Mouse (Mus musculus): Measurements from ENCODE around the gene St6gal1. TPM values are rescaled to one million over a fixed set of nuclear protein-coding genes. Genes with fewer than 3 reads are reported as not detected.

Gene St6gal1
- total RNA-seq, 1 experiment: 7.2 TPM

GRCm38 (mm10) chr16:23291521-23291920 lies 67.0 kb downstream of the St6gal1 start:
- in situ Hi-C loops (cut with MboI; ENCODE audit: low sequenced_read_pairs in 2 of 2, unreplicated experiment in 2 of 2): no loop called here
- Histone ChIP-seq H3K9me3 (ENCODE audit: control insufficient read depth, insufficient read depth, low read depth, low read length) (no peaks in the 10 kb centered on the region), H3K27ac (ENCODE audit: insufficient read depth, low read depth, low read length, poor library complexity, severe bottlenecking) (no peak overlapping the region), H3K9ac (ENCODE audit: insufficient read depth, low read depth, low read length, poor library complexity, severe bottlenecking) (no peak overlapping the region), H3K4me3 (ENCODE audit: insufficient read depth in 1 of 2, low read depth in 1 of 2, low read length in 2 of 2, poor library complexity in 1 of 2, severe bottlenecking in 1 of 2) (no peak overlapping the region), H3K36me3 (ENCODE audit: control insufficient read depth, insufficient read depth, low read length, poor library complexity, severe bottlenecking) (no peaks in the 10 kb centered on the region), H3K4me1 (ENCODE audit: control insufficient read depth in 2 of 2, insufficient read depth in 2 of 2, low read length in 2 of 2, poor library complexity in 1 of 2) (peaks cover 0 to 4% of the 10 kb centered on the region in 2 experiments; a peak in 1 of 4 replicates)
- DNase-seq (ENCODE audit: low read depth, low spot score): no peak
- TF ChIP-seq ZNF384 (IDR thresholded peaks at IDR 0.05; ENCODE audit: low read depth, low read length) (no peak), ZC3H11A (IDR thresholded peaks at IDR 0.05; ENCODE audit: borderline replicate concordance, low read depth, low read length) (no peak), CHD2 (IDR thresholded peaks at IDR 0.05; ENCODE audit: low read depth, low read length) (no peak), HCFC1 (IDR thresholded peaks at IDR 0.05; ENCODE audit: borderline replicate concordance, insufficient read depth, low read length) (no peak), MAFK (IDR thresholded peaks at IDR 0.05; ENCODE audit: insufficient read depth, low read depth, low read length) (no peak)

- no peak for DNase-seq (ENCODE audit: low read depth, low spot score)
- Histone ChIP-seq H3K36me3 (ENCODE audit: control insufficient read depth, insufficient read depth, low read length, poor library complexity, severe bottlenecking) (no peaks in the 10 kb centered on the region), H3K4me1 (ENCODE audit: control insufficient read depth in 2 of 2, insufficient read depth in 2 of 2, low read length in 2 of 2, poor library complexity in 1 of 2) (no peaks in the 10 kb centered on the region), H3K27ac (ENCODE audit: insufficient read depth, low read depth, low read length, poor library complexity, severe bottlenecking) (no peak overlapping the region), H3K9me3 (ENCODE audit: control insufficient read depth, insufficient read depth, low read depth, low read length) (no peaks in the 10 kb centered on the region), H3K4me3 (ENCODE audit: insufficient read depth in 1 of 2, low read depth in 1 of 2, low read length in 2 of 2, poor library complexity in 1 of 2, severe bottlenecking in 1 of 2) (no peak overlapping the region), H3K9ac (ENCODE audit: insufficient read depth, low read depth, low read length, poor library complexity, severe bottlenecking) (no peak overlapping the region)
- no peak for TF ChIP-seq HCFC1 (IDR thresholded peaks at IDR 0.05; ENCODE audit: borderline replicate concordance, insufficient read depth, low read length)
- no peak for TF ChIP-seq CHD2 (IDR thresholded peaks at IDR 0.05; ENCODE audit: low read depth, low read length)
- no peak for TF ChIP-seq ZC3H11A (IDR thresholded peaks at IDR 0.05; ENCODE audit: borderline replicate concordance, low read depth, low read length)
- TF ChIP-seq ZNF384 (IDR thresholded peaks at IDR 0.05; ENCODE audit: low read depth, low read length): no peak
- in situ Hi-C loops (cut with MboI; ENCODE audit: low sequenced_read_pairs in 2 of 2, unreplicated experiment in 2 of 2): no loop called here
Measured at GRCm38 (mm10) chr16:23294236-23294635, 69.7 kb downstream of the St6gal1 start.

- no peaks in the 10 kb centered on the region for H3K4me1 ChIP-seq (ENCODE audit: control insufficient read depth in 2 of 2, insufficient read depth in 2 of 2, low read length in 2 of 2, poor library complexity in 1 of 2)
- in situ Hi-C loops (cut with MboI; ENCODE audit: low sequenced_read_pairs in 2 of 2, unreplicated experiment in 2 of 2): no loop called here
- no peaks in the 10 kb centered on the region for H3K9me3 ChIP-seq (ENCODE audit: control insufficient read depth, insufficient read depth, low read depth, low read length)
- no peak overlapping the region for H3K27ac ChIP-seq (ENCODE audit: insufficient read depth, low read depth, low read length, poor library complexity, severe bottlenecking)
- H3K4me3 ChIP-seq (ENCODE audit: insufficient read depth in 1 of 2, low read depth in 1 of 2, low read length in 2 of 2, poor library complexity in 1 of 2, severe bottlenecking in 1 of 2): no peak overlapping the region
- no peaks in the 10 kb centered on the region for H3K36me3 ChIP-seq (ENCODE audit: control insufficient read depth, insufficient read depth, low read length, poor library complexity, severe bottlenecking)
- no peak for DNase-seq (ENCODE audit: low read depth, low spot score)
- no peak for TF ChIP-seq MAFK (IDR thresholded peaks at IDR 0.05; ENCODE audit: insufficient read depth, low read depth, low read length)
- TF ChIP-seq HCFC1 (IDR thresholded peaks at IDR 0.05; ENCODE audit: borderline replicate concordance, insufficient read depth, low read length): no peak
- TF ChIP-seq ZC3H11A (IDR thresholded peaks at IDR 0.05; ENCODE audit: borderline replicate concordance, low read depth, low read length): no peak
- TF ChIP-seq ZNF384 (IDR thresholded peaks at IDR 0.05; ENCODE audit: low read depth, low read length): no peak
- no peak for TF ChIP-seq CHD2 (IDR thresholded peaks at IDR 0.05; ENCODE audit: low read depth, low read length)
- no peak overlapping the region for H3K9ac ChIP-seq (ENCODE audit: insufficient read depth, low read depth, low read length, poor library complexity, severe bottlenecking)
Measured at GRCm38 (mm10) chr16:23294747-23295146, 70.2 kb downstream of the St6gal1 start.

- DNase-seq (ENCODE audit: low read depth, low spot score): no peak
- in situ Hi-C loops (cut with MboI; ENCODE audit: low sequenced_read_pairs in 2 of 2, unreplicated experiment in 2 of 2): no loop called here
- Histone ChIP-seq H3K9ac (ENCODE audit: insufficient read depth, low read depth, low read length, poor library complexity, severe bottlenecking) (no peak overlapping the region), H3K4me3 (ENCODE audit: insufficient read depth in 1 of 2, low read depth in 1 of 2, low read length in 2 of 2, poor library complexity in 1 of 2, severe bottlenecking in 1 of 2) (no peak overlapping the region), H3K36me3 (ENCODE audit: control insufficient read depth, insufficient read depth, low read length, poor library complexity, severe bottlenecking) (no peaks in the 10 kb centered on the region), H3K9me3 (ENCODE audit: control insufficient read depth, insufficient read depth, low read depth, low read length) (no peaks in the 10 kb centered on the region), H3K27ac (ENCODE audit: insufficient read depth, low read depth, low read length, poor library complexity, severe bottlenecking) (no peak overlapping the region), H3K4me1 (ENCODE audit: control insufficient read depth in 2 of 2, insufficient read depth in 2 of 2, low read length in 2 of 2, poor library complexity in 1 of 2) (no peaks in the 10 kb centered on the region)
- TF ChIP-seq HCFC1 (IDR thresholded peaks at IDR 0.05; ENCODE audit: borderline replicate concordance, insufficient read depth, low read length) (no peak), CHD2 (IDR thresholded peaks at IDR 0.05; ENCODE audit: low read depth, low read length) (no peak), MAFK (IDR thresholded peaks at IDR 0.05; ENCODE audit: insufficient read depth, low read depth, low read length) (no peak), ZC3H11A (IDR thresholded peaks at IDR 0.05; ENCODE audit: borderline replicate concordance, low read depth, low read length) (no peak), ZNF384 (IDR thresholded peaks at IDR 0.05; ENCODE audit: low read depth, low read length) (no peak)
Measured at GRCm38 (mm10) chr16:23295720-23296119, 71.2 kb downstream of the St6gal1 start.

GRCm38 (mm10) chr16:23296721-23297120 lies 72.2 kb downstream of the St6gal1 start:
- Histone ChIP-seq H3K9me3 (ENCODE audit: control insufficient read depth, insufficient read depth, low read depth, low read length) (no peaks in the 10 kb centered on the region), H3K4me3 (ENCODE audit: insufficient read depth in 1 of 2, low read depth in 1 of 2, low read length in 2 of 2, poor library complexity in 1 of 2, severe bottlenecking in 1 of 2) (no peak overlapping the region), H3K36me3 (ENCODE audit: control insufficient read depth, insufficient read depth, low read length, poor library complexity, severe bottlenecking) (no peaks in the 10 kb centered on the region), H3K4me1 (ENCODE audit: control insufficient read depth in 2 of 2, insufficient read depth in 2 of 2, low read length in 2 of 2, poor library complexity in 1 of 2) (no peaks in the 10 kb centered on the region), H3K27ac (ENCODE audit: insufficient read depth, low read depth, low read length, poor library complexity, severe bottlenecking) (no peak overlapping the region), H3K9ac (ENCODE audit: insufficient read depth, low read depth, low read length, poor library complexity, severe bottlenecking) (no peak overlapping the region)
- no peak for TF ChIP-seq HCFC1 (IDR thresholded peaks at IDR 0.05; ENCODE audit: borderline replicate concordance, insufficient read depth, low read length)
- TF ChIP-seq CHD2 (IDR thresholded peaks at IDR 0.05; ENCODE audit: low read depth, low read length): no peak
- TF ChIP-seq ZC3H11A (IDR thresholded peaks at IDR 0.05; ENCODE audit: borderline replicate concordance, low read depth, low read length): no peak
- no peak for TF ChIP-seq ZNF384 (IDR thresholded peaks at IDR 0.05; ENCODE audit: low read depth, low read length)
- TF ChIP-seq MAFK (IDR thresholded peaks at IDR 0.05; ENCODE audit: insufficient read depth, low read depth, low read length): no peak
- in situ Hi-C loops (cut with MboI; ENCODE audit: low sequenced_read_pairs in 2 of 2, unreplicated experiment in 2 of 2): no loop called here
- DNase-seq (ENCODE audit: low read depth, low spot score): no peak
